Comparison of ENCODE assay signal across 8 mouse cellular contexts in the genomic region with DNA sequence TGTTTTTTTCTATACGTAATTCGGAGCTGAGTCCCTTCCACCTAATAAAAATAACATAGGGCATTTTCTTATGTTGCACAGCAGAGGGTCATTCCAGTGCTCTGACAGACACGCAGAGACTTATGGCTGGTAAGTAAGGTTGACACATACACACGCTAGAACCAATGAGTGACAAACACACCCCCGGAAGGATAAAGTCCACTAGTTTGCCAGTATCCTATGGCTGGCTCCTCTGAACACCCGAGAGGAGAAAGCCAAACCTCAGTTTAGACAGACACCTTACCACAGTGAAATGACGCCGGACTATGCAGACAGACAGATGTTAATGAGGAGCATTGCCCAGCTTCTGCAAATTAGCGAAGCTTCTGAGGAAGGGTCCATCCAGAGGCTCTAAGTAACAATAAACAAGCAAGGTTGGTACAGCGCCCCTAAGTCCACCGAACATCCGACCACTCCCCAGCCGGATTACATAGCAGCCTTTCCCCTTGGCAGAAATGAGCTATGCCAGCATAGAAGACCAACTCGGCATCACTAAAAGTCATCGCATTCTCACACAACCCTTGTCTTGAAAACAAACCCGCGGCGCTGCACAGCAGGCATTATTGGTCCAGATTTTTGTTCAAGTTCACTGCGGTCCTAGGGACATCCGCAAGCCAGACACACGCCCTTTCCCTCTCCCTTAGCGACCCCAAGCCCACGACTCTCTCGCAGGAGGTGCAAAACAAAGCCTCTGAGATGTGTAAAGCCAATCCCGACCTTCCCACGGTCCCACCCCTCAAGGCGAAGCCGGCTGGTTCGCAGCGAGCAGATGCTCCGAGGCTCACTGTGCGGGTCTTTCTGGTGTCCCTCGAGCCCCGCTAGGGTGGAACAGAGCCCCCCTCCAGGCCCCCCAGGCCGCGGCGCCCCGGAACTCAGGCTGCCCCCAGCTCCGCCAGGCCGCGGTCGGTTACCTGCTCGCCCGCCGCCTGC. TPM values are rescaled to one million over a fixed set of nuclear protein-coding genes. Genes with fewer than 3 reads are reported as not detected.
DNase-seq lines count a peak whose midpoint lies in the region; ATAC-seq and TF ChIP-seq lines count a peak whose summit lies in the region.

No protein-coding gene starts in this region.

- H3K27me3 ChIP-seq in cerebellum, adult 2 months (ENCODE audit: control insufficient read depth, insufficient read depth, low read length): no peaks in the 10 kb centered on the region
- H3K27me3 ChIP-seq in testis, adult 2 months (ENCODE audit: control insufficient read depth, insufficient read depth, low read length): no peaks in the 10 kb centered on the region
- no peaks in the 10 kb centered on the region for H3K27me3 ChIP-seq in hindbrain, embryonic 13.5 days
- H3K27me3 ChIP-seq in liver, embryonic 15.5 days: no peaks in the 10 kb centered on the region

- peak overlapping the region; percentile 51 for H3K27ac ChIP-seq in cerebellum, adult 2 months (ENCODE audit: insufficient read depth, low read length)
- H3K27ac ChIP-seq in testis, adult 2 months (ENCODE audit: control insufficient read depth, insufficient read depth, low read depth, low read length): peak overlapping the region; percentile 83
- H3K27ac ChIP-seq in hindbrain, embryonic 13.5 days: peak overlapping the region; percentile 93
- H3K27ac ChIP-seq in liver, embryonic 15.5 days (replicated peaks): peak overlapping the region; percentile 82

- TF ChIP-seq POLR2A in cerebellum, adult 2 months (IDR thresholded peaks at IDR 0.05; ENCODE audit: borderline replicate concordance, insufficient read depth, low read length): no peak
- no peak for TF ChIP-seq POLR2A in testis, adult 2 months (IDR thresholded peaks at IDR 0.05; ENCODE audit: control insufficient read depth, low read depth, low read length)

- no peak for DNase-seq in cerebellum, adult 2 months
- no peak for DNase-seq in cerebellum, postnatal 10 days
- DNase-seq in testis, postnatal 14 days (ENCODE audit: low spot score): no peak
- no peak for DNase-seq in B cell, adult 2 months
- no peak for DNase-seq in gastrocnemius, postnatal 10 days

- H3K4me2 ChIP-seq in hindbrain, embryonic 13.5 days: peak overlapping the region; percentile 90
- peak overlapping the region; percentile 80 for H3K4me2 ChIP-seq in liver, embryonic 15.5 days

- TF ChIP-seq CTCF in cerebellum, adult 2 months (IDR thresholded peaks at IDR 0.05; ENCODE audit: borderline replicate concordance, insufficient read depth, low read depth, low read length): no peak
- TF ChIP-seq CTCF in testis, adult 2 months (IDR thresholded peaks at IDR 0.05; ENCODE audit: control insufficient read depth, insufficient read depth, insufficient replicate concordance, low read depth, low read length): no peak

- peaks cover 16% of the 10 kb centered on the region for H3K4me1 ChIP-seq in cerebellum, adult 2 months (ENCODE audit: control insufficient read depth, insufficient read depth, low read length)
- peaks cover 6% of the 10 kb centered on the region for H3K4me1 ChIP-seq in testis, adult 2 months (ENCODE audit: control insufficient read depth, insufficient read depth, low read length)
- peaks cover 19% of the 10 kb centered on the region for H3K4me1 ChIP-seq in hindbrain, embryonic 13.5 days (replicated peaks)
- H3K4me1 ChIP-seq in liver, embryonic 15.5 days (replicated peaks): peaks cover 39% of the 10 kb centered on the region

- ATAC-seq in hindbrain, embryonic 13.5 days (ENCODE audit: low FRiP score): peak; percentile 75
- ATAC-seq in liver, embryonic 15.5 days (ENCODE audit: insufficient read depth): peak; percentile 49

- H3K9me3 ChIP-seq in hindbrain, embryonic 13.5 days: no peaks in the 10 kb centered on the region
- no peaks in the 10 kb centered on the region for H3K9me3 ChIP-seq in liver, embryonic 15.5 days (replicated peaks)

- WGBS in cerebellum, adult 2 months: 4% methylated on average over 45 of the region's 45 CpGs
- 12% methylated on average over 45 of the region's 45 CpGs for WGBS in hindbrain, embryonic 13.5 days
- WGBS in liver, embryonic 15.5 days (ENCODE audit: insufficient replicate concordance): 9% methylated on average over 45 of the region's 45 CpGs

- peak overlapping the region; percentile 99 for H3K9ac ChIP-seq in hindbrain, embryonic 13.5 days
- H3K9ac ChIP-seq in liver, embryonic 15.5 days: peak overlapping the region; percentile 99

- peaks cover 3% of the 10 kb centered on the region for H3K36me3 ChIP-seq in testis, adult 2 months (ENCODE audit: control insufficient read depth, insufficient read depth, low read length)
- H3K36me3 ChIP-seq in hindbrain, embryonic 13.5 days: peaks cover 37% of the 10 kb centered on the region
- peaks cover 35% of the 10 kb centered on the region for H3K36me3 ChIP-seq in liver, embryonic 15.5 days (replicated peaks)

- peak overlapping the region; percentile 98 for H3K4me3 ChIP-seq in cerebellum, adult 2 months (replicated peaks; ENCODE audit: insufficient read depth, low read depth, low read length)
- H3K4me3 ChIP-seq in testis, adult 2 months (ENCODE audit: control insufficient read depth, low read depth, low read length): peak overlapping the region; percentile 93
- peak overlapping the region; percentile 99 for H3K4me3 ChIP-seq in hindbrain, embryonic 13.5 days
- H3K4me3 ChIP-seq in liver, embryonic 15.5 days (replicated peaks): peak overlapping the region; percentile 93

RNA-seq across cellular contexts. Expression of gene 4833439L19Rik, which starts 0.7 kb away (rescaled TPM):
- 199 and 212 TPM in 2 replicates for polyA plus RNA-seq in cerebellum, adult 2 months (2012; rRNA removed)
- polyA plus RNA-seq in testis, adult 2 months (2012; rRNA removed): 59.8 and 60.8 TPM in 2 replicates
- 239 and 245 TPM in 2 replicates for polyA plus RNA-seq in hindbrain, embryonic 13.5 days (2015; fragmentation: Nextera tagmentation; extraction: Ambion mirVana)
- polyA plus RNA-seq in liver, embryonic 15.5 days (2015; fragmentation: Nextera tagmentation; extraction: Ambion mirVana): 48.5 and 49.7 TPM in 2 replicates
- 100 to 1,000 TPM in 1 of 2 experiments, 10 to 100 TPM in 1; 94.0 to 101 TPM for total RNA-seq in gastrocnemius, postnatal 10 days (2021)

RNA-seq across cellular contexts. Expression of gene Arl10, which starts 10.3 kb away (rescaled TPM):
- polyA plus RNA-seq in cerebellum, adult 2 months (2012; rRNA removed): 29.4 and 32.0 TPM in 2 replicates
- 1.8 and 2.3 TPM in 2 replicates for polyA plus RNA-seq in testis, adult 2 months (2012; rRNA removed)
- 76.2 and 77.7 TPM in 2 replicates for polyA plus RNA-seq in hindbrain, embryonic 13.5 days (2015; fragmentation: Nextera tagmentation; extraction: Ambion mirVana)
- polyA plus RNA-seq in liver, embryonic 15.5 days (2015; fragmentation: Nextera tagmentation; extraction: Ambion mirVana): 7.0 and 8.2 TPM in 2 replicates
- 1 to 10 TPM; 6.0 to 7.8 TPM for total RNA-seq in gastrocnemius, postnatal 10 days (2021)

RNA-seq across cellular contexts. Expression of gene Nop16, which starts 25.4 kb away (rescaled TPM):
- polyA plus RNA-seq in cerebellum, adult 2 months (2012; rRNA removed): 24.4 and 26.4 TPM in 2 replicates
- polyA plus RNA-seq in testis, adult 2 months (2012; rRNA removed): 8.2 and 10.7 TPM in 2 replicates
- 53.0 and 53.1 TPM in 2 replicates for polyA plus RNA-seq in hindbrain, embryonic 13.5 days (2015; fragmentation: Nextera tagmentation; extraction: Ambion mirVana)
- 43.2 and 47.0 TPM in 2 replicates for polyA plus RNA-seq in liver, embryonic 15.5 days (2015; fragmentation: Nextera tagmentation; extraction: Ambion mirVana)
- 10 to 100 TPM; 17.7 to 19.6 TPM for total RNA-seq in gastrocnemius, postnatal 10 days (2021)

RNA-seq across cellular contexts. Expression of gene Higd2a, which starts 25.5 kb away (rescaled TPM):
- 290 and 306 TPM in 2 replicates for polyA plus RNA-seq in cerebellum, adult 2 months (2012; rRNA removed)
- polyA plus RNA-seq in testis, adult 2 months (2012; rRNA removed): 87.3 and 112 TPM in 2 replicates
- polyA plus RNA-seq in hindbrain, embryonic 13.5 days (2015; fragmentation: Nextera tagmentation; extraction: Ambion mirVana): 232 and 248 TPM in 2 replicates
- polyA plus RNA-seq in liver, embryonic 15.5 days (2015; fragmentation: Nextera tagmentation; extraction: Ambion mirVana): 94.3 and 106 TPM in 2 replicates
- 100 to 1,000 TPM; 117 to 126 TPM for total RNA-seq in gastrocnemius, postnatal 10 days (2021)

RNA-seq across cellular contexts. Expression of gene Cltb, which starts 46.6 kb away (rescaled TPM):
- 391 and 435 TPM in 2 replicates for polyA plus RNA-seq in cerebellum, adult 2 months (2012; rRNA removed)
- polyA plus RNA-seq in testis, adult 2 months (2012; rRNA removed): 12.5 and 12.7 TPM in 2 replicates
- polyA plus RNA-seq in hindbrain, embryonic 13.5 days (2015; fragmentation: Nextera tagmentation; extraction: Ambion mirVana): 132 and 135 TPM in 2 replicates
- polyA plus RNA-seq in liver, embryonic 15.5 days (2015; fragmentation: Nextera tagmentation; extraction: Ambion mirVana): 35.6 and 40.4 TPM in 2 replicates
- 10 to 100 TPM; 82.3 to 88.0 TPM for total RNA-seq in gastrocnemius, postnatal 10 days (2021)
